Mouse (Mus musculus) heart, postnatal 0 days (tissue): ENCODE data around the gene Tatdn2.

Experiments used
- CTCF ChIP-seq: IDR thresholded peaks from 2 replicates; pipeline ENCODE4 v1.5.1; 2016; ENCODE audit warnings: antibody characterized with exemption, control low read depth, low read depth
- EP300 ChIP-seq: IDR thresholded peaks from 2 replicates; pipeline ENCODE4 v1.6.1; 2016; ENCODE audit warnings: antibody characterized with exemption, low read depth

- TF ChIP-seq CTCF (no peak), EP300 (no peak)
Observed at GRCm38 (mm10) chr6:113668287-113669154, 28.3 kb upstream of the Tatdn2 start.
